Mouse (Mus musculus): ENCODE measurements around the gene Slc43a1.
"Not testable (repeated sequence)": the region's sequence is repeated elsewhere in the genome, so short reads cannot be mapped to it uniquely, and the experiment has no call there.

The Slc43a1 gene

GRCm38 (mm10) chr2:84838593-84838949 is at the start of gene Slc43a1:
TSS of gene Slc43a1 (plus strand) at chr2:84838850.
- no peak for DNase-seq (ENCODE audit: low spot score in 2 of 2)

DNA sequence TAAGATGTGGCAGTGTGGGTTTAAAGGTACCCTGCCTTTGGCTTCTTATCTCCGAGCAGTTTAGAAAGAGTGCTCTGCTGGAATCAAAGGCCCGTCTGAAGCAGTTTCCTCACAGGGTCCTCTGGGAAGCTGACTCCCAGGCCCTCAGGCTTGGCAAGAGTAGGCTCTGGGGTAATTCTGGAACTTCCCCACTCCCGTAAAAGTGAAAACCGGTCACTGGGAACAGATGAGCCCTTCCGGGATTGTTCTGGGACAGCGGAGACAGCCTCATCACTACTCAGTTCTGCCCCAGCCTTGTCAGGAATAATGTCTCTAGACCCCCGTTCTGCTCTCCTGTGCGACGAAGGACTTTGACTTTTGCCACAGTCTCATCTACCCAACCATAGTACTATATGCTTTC is 48.2 kb upstream of the Slc43a1 start:
- DNase-seq (ENCODE audit: low spot score in 2 of 2), result no peak

DNA sequence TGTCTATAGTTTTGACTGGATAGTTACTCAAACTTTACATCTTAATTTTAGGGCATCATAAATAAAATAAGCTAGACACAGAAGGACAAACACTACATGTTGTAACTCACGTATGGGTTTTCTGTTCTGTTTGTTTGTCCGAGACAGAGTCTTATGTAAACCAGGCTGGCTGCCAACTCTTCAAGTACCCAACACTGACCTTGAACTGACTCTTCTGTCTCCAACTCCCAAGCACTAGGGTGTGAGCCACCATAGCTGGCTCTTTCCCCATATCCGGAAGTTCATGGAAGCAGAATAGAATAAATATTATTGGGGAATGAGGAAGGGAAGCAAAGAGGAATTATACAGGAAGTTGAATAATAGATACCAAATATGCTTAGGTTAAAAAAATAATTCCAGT is 46.1 kb upstream of the Slc43a1 start:
- DNase-seq (ENCODE audit: low spot score in 2 of 2), result no peak

DNA sequence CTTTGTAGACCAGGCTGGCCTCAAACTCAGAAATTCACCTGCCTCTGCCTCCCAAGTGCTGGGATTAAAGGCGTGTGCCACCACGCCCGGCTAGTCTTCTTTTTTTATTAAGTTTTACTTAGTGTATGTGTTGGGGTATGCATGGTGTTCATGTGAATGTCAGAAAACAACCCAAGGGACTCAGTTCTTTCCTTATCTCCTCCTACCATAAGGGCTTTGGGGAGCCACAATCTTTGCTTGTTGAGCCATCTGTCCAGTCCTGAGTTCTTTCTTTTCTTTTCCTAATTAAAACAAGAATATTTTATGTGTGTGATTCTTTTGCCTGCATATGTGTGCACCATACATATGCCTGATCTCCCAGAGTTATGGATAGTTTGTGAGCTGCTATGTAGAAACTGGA is 45.5 kb upstream of the Slc43a1 start:
- DNase-seq (ENCODE audit: low spot score in 2 of 2), result no peak

DNA sequence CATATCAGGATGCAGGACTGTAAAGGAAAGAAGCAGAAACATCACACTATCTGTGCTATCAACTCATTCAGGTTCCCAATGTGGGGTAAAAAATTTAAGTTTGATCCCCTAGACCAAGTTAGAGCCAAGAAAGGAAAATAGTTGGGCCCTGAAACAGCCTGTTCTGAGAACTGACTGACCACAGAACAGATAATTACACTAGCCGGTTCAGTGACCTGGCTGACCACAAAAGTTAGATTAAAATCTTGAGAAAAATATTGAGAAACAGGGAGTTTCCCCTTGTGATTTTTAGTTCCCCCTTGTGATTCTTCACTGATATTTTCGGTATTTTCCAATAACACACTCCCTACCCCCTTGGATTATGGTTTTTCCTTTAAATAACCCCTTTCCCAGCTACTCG is 44.8 kb upstream of the Slc43a1 start:
- DNase-seq (ENCODE audit: low spot score in 2 of 2), result peak in 1 of 2 experiments; percentile 27

- peak; percentile 49 to 70 for DNase-seq (ENCODE audit: low spot score in 2 of 2)
Observed at GRCm38 (mm10) chr2:84797833-84798492, 40.7 kb upstream of the Slc43a1 start.

DNA sequence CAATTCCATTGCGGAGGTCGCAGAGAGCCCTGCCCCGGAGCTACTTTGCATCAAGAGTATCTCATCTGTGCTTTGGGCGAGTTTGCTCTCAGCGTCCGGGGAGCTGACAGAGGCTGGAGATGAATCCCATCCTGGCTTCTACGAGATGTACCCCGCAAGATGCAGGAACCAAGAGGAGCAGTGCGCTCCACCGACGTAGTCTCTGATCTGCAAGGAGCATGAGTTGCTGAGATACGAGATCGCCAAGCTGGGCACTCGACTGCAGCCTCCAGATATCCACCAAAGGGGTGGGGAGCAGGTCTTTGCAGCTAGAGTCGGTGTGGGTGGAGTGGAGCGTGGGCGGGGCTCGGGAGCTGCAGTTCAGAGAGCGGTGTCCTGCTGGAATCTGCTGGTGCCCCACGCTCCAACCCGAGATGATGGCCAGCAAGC is 40.1 kb upstream of the Slc43a1 start, which contains the start of gene Ube2l6:
Gene Ube2l6 (plus strand): TSS at position 336 of the 429 bp plus-strand sequence.
- DNase-seq (ENCODE audit: low spot score in 2 of 2), result peak in 1 of 2 experiments; percentile 29

GRCm38 (mm10) chr2:84799041-84799561 is 39.5 kb upstream of the Slc43a1 start:
- peak; percentile 21 to 51 for DNase-seq (ENCODE audit: low spot score in 2 of 2)

- no peak for DNase-seq (ENCODE audit: low spot score in 2 of 2)
Observed at GRCm38 (mm10) chr2:84800304-84800703, 38.3 kb upstream of the Slc43a1 start.

DNA sequence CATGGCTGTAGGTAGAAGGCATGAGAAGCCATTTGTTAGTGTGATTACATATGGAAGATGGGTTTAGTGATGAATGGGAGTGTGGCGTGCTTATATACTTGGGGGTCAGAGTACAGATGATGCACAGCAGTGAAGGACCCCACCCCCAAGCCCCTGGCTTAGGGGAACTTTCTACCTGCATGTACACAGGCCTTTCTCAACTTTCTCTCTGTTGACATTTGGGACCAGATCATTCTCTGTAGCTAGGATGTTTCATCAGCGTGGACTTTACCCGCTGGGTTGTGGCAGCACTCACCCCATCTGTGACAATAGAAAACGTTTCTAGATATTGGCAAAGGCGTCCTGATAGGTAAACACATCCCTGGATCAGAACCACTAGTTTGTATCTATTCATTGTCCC is 37.4 kb upstream of the Slc43a1 start:
- not testable (repeated sequence) for DNase-seq (ENCODE audit: low spot score in 2 of 2)

DNA sequence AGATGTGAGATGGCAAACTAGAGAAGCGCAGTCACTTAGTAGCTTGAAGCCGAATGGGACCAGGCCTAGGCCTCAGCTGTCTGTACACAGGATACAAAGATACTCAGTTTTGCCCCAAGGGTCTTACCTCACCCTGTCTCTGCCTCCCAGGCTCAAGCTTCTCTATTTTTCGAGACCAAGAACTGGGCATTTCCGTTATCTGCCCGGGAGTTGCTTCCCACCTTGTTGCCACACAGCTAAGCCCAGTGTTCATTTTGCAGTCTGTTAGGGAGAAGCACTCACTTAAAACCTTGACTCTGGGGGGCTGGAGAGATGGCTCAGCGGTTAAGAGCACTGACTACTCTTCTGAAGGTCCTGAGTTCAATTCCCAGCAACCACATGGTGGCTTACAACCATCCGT is 34.7 kb upstream of the Slc43a1 start:
- no peak for DNase-seq (ENCODE audit: low spot score in 2 of 2)

DNA sequence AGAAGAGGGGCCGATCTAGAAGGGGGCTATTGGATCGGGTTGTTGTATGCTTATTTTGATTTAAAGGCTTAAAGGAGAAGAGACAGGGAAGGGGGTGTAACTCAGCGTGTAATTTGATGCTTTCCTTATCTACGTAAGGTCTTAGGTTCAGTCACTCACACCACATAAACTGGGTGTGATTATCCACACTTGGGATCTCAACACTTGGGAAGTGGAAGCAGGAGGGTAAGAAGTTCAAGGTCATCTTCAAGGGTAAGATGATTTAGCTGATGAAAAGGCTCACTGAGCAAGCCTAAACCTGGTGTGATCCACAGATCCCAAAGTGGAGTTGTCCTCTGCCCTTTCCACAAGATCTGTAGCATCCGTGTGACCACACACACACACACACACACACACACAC is 32.1 kb upstream of the Slc43a1 start:
- DNase-seq (ENCODE audit: low spot score in 2 of 2), result no peak

- no peak for DNase-seq (ENCODE audit: low spot score in 2 of 2)
Observed at GRCm38 (mm10) chr2:84809330-84809729, 29.3 kb upstream of the Slc43a1 start.

GRCm38 (mm10) chr2:84810526-84810885 is 28.1 kb upstream of the Slc43a1 start:
- no peak for DNase-seq (ENCODE audit: low spot score in 2 of 2)

GRCm38 (mm10) chr2:84810886-84811577 is 27.6 kb upstream of the Slc43a1 start:
- DNase-seq (ENCODE audit: low spot score in 2 of 2), result peak; percentile 68 to 79

- DNase-seq (ENCODE audit: low spot score in 2 of 2), result no peak
Observed at GRCm38 (mm10) chr2:84811880-84812279, 26.8 kb upstream of the Slc43a1 start.

- DNase-seq (ENCODE audit: low spot score in 2 of 2), result no peak
Observed at GRCm38 (mm10) chr2:84812676-84813075, 26.0 kb upstream of the Slc43a1 start.

DNA sequence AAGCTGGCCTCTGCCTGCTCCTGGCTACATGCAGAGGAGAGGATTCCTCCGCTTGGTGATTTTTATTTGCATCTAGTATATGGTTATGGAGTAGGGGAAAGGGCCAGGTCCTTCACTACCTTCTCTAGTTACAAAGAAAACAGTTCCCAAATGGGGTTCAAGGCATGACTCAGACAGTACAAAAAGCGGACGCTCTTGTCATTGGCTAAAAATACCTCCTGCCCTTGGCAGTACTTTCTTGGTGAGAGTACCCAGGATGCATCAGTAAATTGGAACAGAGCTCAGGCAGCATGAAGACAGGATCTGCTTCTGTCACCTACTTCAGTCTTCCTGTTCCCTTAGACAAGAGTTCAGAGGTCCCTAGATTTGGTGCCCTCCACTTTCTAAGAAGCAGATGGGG is 18.8 kb upstream of the Slc43a1 start:
- no peak for DNase-seq (ENCODE audit: low spot score in 2 of 2)

DNA sequence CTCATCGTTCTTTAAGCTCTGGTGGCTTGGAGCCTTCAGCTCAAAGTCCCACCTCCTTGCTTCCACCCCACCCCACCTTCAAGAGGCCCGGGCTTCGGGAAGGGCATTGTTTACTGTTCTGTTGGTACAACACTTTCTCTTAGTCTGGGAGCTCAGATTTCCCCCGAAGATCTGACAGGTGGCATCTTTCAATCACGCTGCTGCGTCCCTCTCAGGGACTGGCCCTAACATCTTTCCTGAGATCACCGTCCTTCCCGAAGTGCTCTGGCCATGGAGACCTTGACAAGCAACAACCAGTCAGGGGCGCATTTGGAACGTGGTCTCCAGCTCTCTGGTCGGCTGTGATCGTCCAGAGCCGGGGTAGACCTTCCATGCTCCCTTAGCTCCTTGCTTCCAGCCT is 16.1 kb upstream of the Slc43a1 start, which contains the start of gene Smtnl1:
Gene Smtnl1 (minus strand): TSS at position 101 of the 400 bp plus-strand sequence.
- no peak for DNase-seq (ENCODE audit: low spot score in 2 of 2)

GRCm38 (mm10) chr2:84823237-84823636 is 15.4 kb upstream of the Slc43a1 start:
- no peak for DNase-seq (ENCODE audit: low spot score in 2 of 2)

DNA sequence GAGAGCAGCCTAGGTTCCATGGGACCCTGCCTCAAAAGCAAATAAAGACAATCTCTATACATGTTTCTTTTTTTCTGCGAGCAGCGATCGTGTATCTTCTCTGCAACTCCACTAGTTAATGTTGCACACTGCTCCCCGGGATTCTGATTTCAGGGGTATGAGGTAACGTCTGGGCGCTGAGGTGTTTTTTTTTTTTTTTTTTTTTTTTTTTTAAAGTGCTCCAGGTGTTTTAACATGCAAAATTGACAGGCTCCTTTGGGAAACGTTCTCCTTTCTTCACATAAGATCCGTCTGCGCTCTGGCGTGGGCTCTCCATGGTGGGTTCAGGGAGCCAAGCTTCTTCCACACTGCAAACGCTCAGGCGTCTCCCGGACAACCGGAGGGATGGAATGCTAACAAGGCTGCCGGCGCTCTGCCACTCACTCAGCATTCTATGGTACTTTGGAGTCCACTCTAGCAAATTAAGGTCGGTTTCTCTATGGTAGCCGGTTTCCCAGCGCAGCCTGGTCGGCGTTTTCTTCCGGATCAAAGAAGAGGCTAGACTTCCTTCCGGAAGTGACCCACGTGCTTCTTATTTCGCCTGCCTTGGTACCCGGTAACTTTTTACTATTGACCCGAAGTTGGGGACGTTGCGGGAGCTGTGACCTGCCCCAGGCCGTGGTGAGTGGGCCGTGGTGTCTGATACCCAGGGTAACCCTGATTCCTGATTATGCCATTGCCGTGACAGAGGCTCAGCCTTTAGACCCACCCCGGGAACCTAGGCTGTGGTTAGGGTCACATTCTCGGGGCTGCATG is 12.0 kb upstream of the Slc43a1 start, which contains the start of gene Timm10:
Gene Timm10 (plus strand): TSS at position 510 of the 795 bp plus-strand sequence.
- peak; percentile 83 to 84 for DNase-seq (ENCODE audit: low spot score in 2 of 2)

DNA sequence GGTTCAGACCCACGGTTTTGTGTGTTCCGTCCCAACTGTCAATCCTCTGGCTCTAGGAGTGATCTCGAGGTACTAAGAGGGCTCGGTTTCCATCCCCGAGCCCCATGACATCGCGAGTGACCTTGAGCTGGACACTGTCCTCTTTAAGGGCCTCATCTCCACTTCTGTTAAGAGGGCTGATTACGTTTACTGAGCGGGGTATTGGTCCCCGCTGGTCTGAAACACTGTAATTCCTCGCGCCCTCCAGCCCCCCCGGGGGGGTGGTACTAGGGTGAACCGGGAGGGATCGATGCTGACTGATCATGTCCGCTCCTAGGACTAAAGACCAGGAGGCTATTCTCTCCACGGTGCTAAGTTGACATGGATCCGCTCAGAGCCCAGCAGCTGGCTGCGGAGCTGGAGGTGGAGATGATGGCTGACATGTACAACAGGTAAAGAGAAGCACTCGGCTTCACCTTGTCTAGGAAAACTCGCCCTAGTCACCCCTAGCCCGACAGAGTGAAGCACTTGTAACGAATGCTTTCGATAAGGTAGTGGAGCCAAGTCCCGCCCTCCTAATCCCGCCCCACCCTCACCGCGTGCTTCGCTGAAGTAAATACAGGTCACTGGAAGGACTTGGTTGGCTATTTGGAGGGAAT is 11.2 kb upstream of the Slc43a1 start:
- no peak for DNase-seq (ENCODE audit: low spot score in 2 of 2)
